Mouse (Mus musculus): ENCODE data around the gene Smc4. TPM values are rescaled to one million over a fixed set of nuclear protein-coding genes. Genes with fewer than 3 reads are reported as not detected.

The Smc4 gene
- polyA plus RNA-seq, 1 experiment from 2014 or later: 73.0 TPM

- Histone ChIP-seq H3K4me1 (replicated peaks; ENCODE audit: control insufficient read depth, insufficient read depth, low read length) (no peaks in the 10 kb centered on the region), H3K27ac (ENCODE audit: low read length) (no peak overlapping the region), H3K9me3 (ENCODE audit: control insufficient read depth, low read length) (no peaks in the 10 kb centered on the region), H3K27me3 (replicated peaks; ENCODE audit: control insufficient read depth, insufficient read depth, low read length) (no peaks in the 10 kb centered on the region), H3K4me2 (ENCODE audit: low read length) (no peak overlapping the region), H3K36me3 (ENCODE audit: control insufficient read depth, insufficient read depth) (no peaks in the 10 kb centered on the region), H3K4me3 (replicated peaks; ENCODE audit: low read length) (no peak overlapping the region), H3K9ac (replicated peaks; ENCODE audit: low read depth, low read length) (no peak overlapping the region)
- 90% methylated on average over 7 of the region's 7 CpGs for WGBS
- no peak for ATAC-seq
These were observed 50.4 kb downstream of the Smc4 start for GRCm38 (mm10) chr3:69054760-69055432.

- Histone ChIP-seq H3K27me3 (replicated peaks; ENCODE audit: control insufficient read depth, insufficient read depth, low read length) (no peaks in the 10 kb centered on the region), H3K27ac (ENCODE audit: low read length) (no peak overlapping the region), H3K4me3 (replicated peaks; ENCODE audit: low read length) (no peak overlapping the region), H3K4me1 (replicated peaks; ENCODE audit: control insufficient read depth, insufficient read depth, low read length) (no peaks in the 10 kb centered on the region), H3K9ac (replicated peaks; ENCODE audit: low read depth, low read length) (no peak overlapping the region), H3K36me3 (ENCODE audit: control insufficient read depth, insufficient read depth) (no peaks in the 10 kb centered on the region), H3K4me2 (ENCODE audit: low read length) (no peak overlapping the region), H3K9me3 (ENCODE audit: control insufficient read depth, low read length) (no peaks in the 10 kb centered on the region)
- no peak for ATAC-seq
- 82% methylated on average over 3 of the region's 3 CpGs for WGBS
These were observed 51.3 kb downstream of the Smc4 start for GRCm38 (mm10) chr3:69055871-69056270.

- ATAC-seq: no peak
- Histone ChIP-seq H3K27me3 (replicated peaks; ENCODE audit: control insufficient read depth, insufficient read depth, low read length) (no peaks in the 10 kb centered on the region), H3K36me3 (ENCODE audit: control insufficient read depth, insufficient read depth) (no peaks in the 10 kb centered on the region), H3K4me3 (replicated peaks; ENCODE audit: low read length) (no peak overlapping the region), H3K9ac (replicated peaks; ENCODE audit: low read depth, low read length) (no peak overlapping the region), H3K4me1 (replicated peaks; ENCODE audit: control insufficient read depth, insufficient read depth, low read length) (no peaks in the 10 kb centered on the region), H3K4me2 (ENCODE audit: low read length) (no peak overlapping the region), H3K9me3 (ENCODE audit: control insufficient read depth, low read length) (no peaks in the 10 kb centered on the region), H3K27ac (ENCODE audit: low read length) (no peak overlapping the region)
- WGBS: 97% methylated on average over 4 of the region's 4 CpGs
These were observed 56.1 kb downstream of the Smc4 start for GRCm38 (mm10) chr3:69060672-69061071.

- no peaks in the 10 kb centered on the region for H3K36me3 ChIP-seq (ENCODE audit: control insufficient read depth, insufficient read depth)
- ATAC-seq: no peak
These were observed 58.2 kb downstream of the Smc4 start for GRCm38 (mm10) chr3:69062764-69063163.

GRCm38 (mm10) chr3:69064005-69064404, 59.5 kb downstream of the Smc4 start:
- no peak overlapping the region for H3K4me2 ChIP-seq (ENCODE audit: low read length)
- no peak overlapping the region for H3K27ac ChIP-seq (ENCODE audit: low read length)
- no peaks in the 10 kb centered on the region for H3K36me3 ChIP-seq (ENCODE audit: control insufficient read depth, insufficient read depth)
- H3K4me1 ChIP-seq (replicated peaks; ENCODE audit: control insufficient read depth, insufficient read depth, low read length): no peaks in the 10 kb centered on the region
- no peaks in the 10 kb centered on the region for H3K9me3 ChIP-seq (ENCODE audit: control insufficient read depth, low read length)
- 0 out of 2 replicates have a peak, but pooled peaks have one; percentile 31 for ATAC-seq
- WGBS: 41% methylated on average over 1 of the region's 1 CpGs
- no peaks in the 10 kb centered on the region for H3K27me3 ChIP-seq (replicated peaks; ENCODE audit: control insufficient read depth, insufficient read depth, low read length)
- H3K9ac ChIP-seq (replicated peaks; ENCODE audit: low read depth, low read length): no peak overlapping the region
- no peak overlapping the region for H3K4me3 ChIP-seq (replicated peaks; ENCODE audit: low read length)

More at GRCm38 (mm10) chr3:69062764-69063163, 58.2 kb downstream of the Smc4 start:
- 89% methylated on average over 1 of the region's 1 CpGs for WGBS
- H3K4me2 ChIP-seq (ENCODE audit: low read length): no peak overlapping the region
- H3K4me1 ChIP-seq (replicated peaks; ENCODE audit: control insufficient read depth, insufficient read depth, low read length): no peaks in the 10 kb centered on the region
- no peaks in the 10 kb centered on the region for H3K9me3 ChIP-seq (ENCODE audit: control insufficient read depth, low read length)
- H3K27ac ChIP-seq (ENCODE audit: low read length): no peak overlapping the region
- no peak overlapping the region for H3K4me3 ChIP-seq (replicated peaks; ENCODE audit: low read length)
- no peaks in the 10 kb centered on the region for H3K27me3 ChIP-seq (replicated peaks; ENCODE audit: control insufficient read depth, insufficient read depth, low read length)
- H3K9ac ChIP-seq (replicated peaks; ENCODE audit: low read depth, low read length): no peak overlapping the region

MicroRNAs within 50 kb of the gene (microRNA counts, 519-probe panel; counts per million panel counts)
- microRNA mmu-miR-15b: 4,285 counts per million, percentile 95 among the panel's probes with 10 or more counts

Small RNA genes within 50 kb of the gene (microRNA-seq; reads per million reads assigned to microRNA genes)
- gene Mir15b (1,247 reads per million, percentile 81 among the genes with 10 or more reads in this experiment), gene Mir16-2 (567 reads per million, percentile 73 among the genes with 10 or more reads in this experiment)

Other genes with a start within 250 kb of the Smc4 start
- gene 1110032F04Rik, start 135.2 kb upstream of the Smc4 start, polyA plus RNA-seq (2015; fragmentation: Nextera tagmentation; extraction: Ambion mirVana): 3.1 and 3.8 TPM in 2 replicates
- gene Ift80, start 168 bp upstream of the Smc4 start, polyA plus RNA-seq (2015; fragmentation: Nextera tagmentation; extraction: Ambion mirVana): 9.6 and 13.2 TPM in 2 replicates
- gene Trim59, start 40.0 kb downstream of the Smc4 start, polyA plus RNA-seq (2015; fragmentation: Nextera tagmentation; extraction: Ambion mirVana): 72.8 and 89.6 TPM in 2 replicates
- 36.8 and 41.9 TPM in 2 replicates for gene Kpna4, start 122.4 kb downstream of the Smc4 start, polyA plus RNA-seq (2015; fragmentation: Nextera tagmentation; extraction: Ambion mirVana)
- not detected in 2 replicates for gene Arl14, start 217.7 kb downstream of the Smc4 start, polyA plus RNA-seq (2015; fragmentation: Nextera tagmentation; extraction: Ambion mirVana)

All from forebrain, embryonic 16.5 days (tissue).